Mouse (Mus musculus) lung, postnatal 4 days (tissue): ENCODE results near the gene Mrtfa.

Experiments
- DNase-seq, 2 experiments: peaks; one replicate each; pipeline ENCODE4 v3.0.0; 2021

Mrtfa gene

GRCm38 (mm10) chr15:81195447-81195846 is 4.9 kb upstream of the Mrtfa start:
- no peak for DNase-seq

GRCm38 (mm10) chr15:81194791-81195190 is 4.2 kb upstream of the Mrtfa start:
- no peak for DNase-seq

- no peak for DNase-seq
Observed at GRCm38 (mm10) chr15:81192858-81193257, 2.3 kb upstream of the Mrtfa start.

- no peak for DNase-seq
Observed at GRCm38 (mm10) chr15:81192316-81192715, 1.8 kb upstream of the Mrtfa start.

GRCm38 (mm10) chr15:81191303-81191702 is 746 bp upstream of the Mrtfa start:
- DNase-seq: no peak

GRCm38 (mm10) chr15:81190011-81190629 is 437 bp downstream of the Mrtfa start:
- peak; percentile 49 to 57 for DNase-seq

GRCm38 (mm10) chr15:81189061-81189460 is 1.5 kb downstream of the Mrtfa start:
- DNase-seq: no peak

GRCm38 (mm10) chr15:81184913-81185312 is 5.6 kb downstream of the Mrtfa start:
- DNase-seq: no peak

GRCm38 (mm10) chr15:81181233-81181632 is 9.3 kb downstream of the Mrtfa start:
- DNase-seq: no peak

GRCm38 (mm10) chr15:81179523-81179922 is 11.0 kb downstream of the Mrtfa start:
- DNase-seq: peak in 1 of 2 experiments; percentile 35

GRCm38 (mm10) chr15:81178703-81179102 is 11.9 kb downstream of the Mrtfa start:
- DNase-seq: no peak

GRCm38 (mm10) chr15:81177860-81178259 is 12.7 kb downstream of the Mrtfa start:
- DNase-seq: no peak

GRCm38 (mm10) chr15:81175633-81176032 is 14.9 kb downstream of the Mrtfa start:
- no peak for DNase-seq

- no peak for DNase-seq
Observed at GRCm38 (mm10) chr15:81172259-81172658, 18.3 kb downstream of the Mrtfa start.

GRCm38 (mm10) chr15:81168735-81169134 is 21.8 kb downstream of the Mrtfa start:
- peak in 1 of 2 experiments; percentile 58 for DNase-seq

GRCm38 (mm10) chr15:81167831-81168230 is 22.7 kb downstream of the Mrtfa start:
- peak; percentile 29 to 36 for DNase-seq

GRCm38 (mm10) chr15:81166291-81166690 is 24.3 kb downstream of the Mrtfa start:
- no peak for DNase-seq

- peak in 1 of 2 experiments; percentile 38 for DNase-seq
Observed at GRCm38 (mm10) chr15:81164560-81165310, 25.8 kb downstream of the Mrtfa start.

GRCm38 (mm10) chr15:81161571-81161970 is 29.0 kb downstream of the Mrtfa start:
- no peak for DNase-seq

- DNase-seq: no peak
Observed at GRCm38 (mm10) chr15:81160677-81161076, 29.9 kb downstream of the Mrtfa start.

GRCm38 (mm10) chr15:81159212-81159611 is 31.3 kb downstream of the Mrtfa start:
- no peak for DNase-seq

GRCm38 (mm10) chr15:81158517-81159120 is 31.9 kb downstream of the Mrtfa start:
- no peak for DNase-seq

GRCm38 (mm10) chr15:81156453-81156852 is 34.1 kb downstream of the Mrtfa start:
- DNase-seq: no peak

- no peak for DNase-seq
Observed at GRCm38 (mm10) chr15:81155845-81156244, 34.7 kb downstream of the Mrtfa start.
